In genomic region chr3:51842140-51842539, GRCm38 (mm10) we compare ENCODE assay signal across 21 mouse cellular contexts.
DNase-seq lines count a peak whose midpoint lies in the region; ATAC-seq and TF ChIP-seq lines count a peak whose summit lies in the region.
"Had no signal": no experiment of that assay in that cellular context is flagged by ENCODE, and none has a peak within 500 bp of the region (broad histone marks: within the 10 kb centered on the region; RNA-seq: fewer than 3 reads in every experiment).

No protein-coding gene starts in this region.

- H3K4me3 ChIP-seq in embryonic facial prominence, embryonic 12.5 days: no peak overlapping the region
- H3K4me3 ChIP-seq in embryonic facial prominence, embryonic 10.5 days: no peak overlapping the region
- no peak overlapping the region for H3K4me3 ChIP-seq in intestine, embryonic 14.5 days (ENCODE audit: low read depth, low read length)
- no peak overlapping the region for H3K4me3 ChIP-seq in intestine, postnatal 0 days (ENCODE audit: low read depth, low read length)
- H3K4me3 ChIP-seq: erythroblast, embryonic 14.5 days; heart, embryonic 10.5 days; lung, embryonic 15.5 days; megakaryocyte, embryonic 14.5 days; myocyte had no signal

- H3K27me3 ChIP-seq in embryonic facial prominence, embryonic 12.5 days: no peaks in the 10 kb centered on the region
- H3K27me3 ChIP-seq in embryonic facial prominence, embryonic 10.5 days (replicated peaks; ENCODE audit: low read depth, poor library complexity, severe bottlenecking): no peaks in the 10 kb centered on the region
- no peaks in the 10 kb centered on the region for H3K27me3 ChIP-seq in intestine, embryonic 14.5 days (replicated peaks; ENCODE audit: control insufficient read depth, insufficient read depth, low read length)
- no peaks in the 10 kb centered on the region for H3K27me3 ChIP-seq in intestine, postnatal 0 days (replicated peaks; ENCODE audit: control insufficient read depth, insufficient read depth, low read length)
- H3K27me3 ChIP-seq: lung, embryonic 15.5 days had no signal

- no peaks in the 10 kb centered on the region for H3K4me1 ChIP-seq in embryonic facial prominence, embryonic 12.5 days
- H3K4me1 ChIP-seq in embryonic facial prominence, embryonic 10.5 days: peaks cover 26% of the 10 kb centered on the region; the same call in 1 of the 2 replicates
- no peaks in the 10 kb centered on the region for H3K4me1 ChIP-seq in intestine, embryonic 14.5 days (replicated peaks; ENCODE audit: control insufficient read depth, insufficient read depth, low read length)
- no peaks in the 10 kb centered on the region; the same call in 1 of the 2 replicates for H3K4me1 ChIP-seq in intestine, postnatal 0 days (replicated peaks; ENCODE audit: control insufficient read depth, insufficient read depth, low read length)
- H3K4me1 ChIP-seq: megakaryocyte, embryonic 14.5 days had no signal

- 0 out of 2 replicates have a peak overlapping the region, but pooled peaks have one; percentile 6 for H3K27ac ChIP-seq in embryonic facial prominence, embryonic 12.5 days
- no peak overlapping the region for H3K27ac ChIP-seq in embryonic facial prominence, embryonic 10.5 days (replicated peaks)
- H3K27ac ChIP-seq in intestine, embryonic 14.5 days (ENCODE audit: low read depth): no peak overlapping the region
- H3K27ac ChIP-seq in intestine, postnatal 0 days (ENCODE audit: low read depth, low read length): no peak overlapping the region
- H3K27ac ChIP-seq: heart, embryonic 10.5 days; lung, embryonic 15.5 days had no signal

- no peak for TF ChIP-seq CTCF in intestine, postnatal 0 days (IDR thresholded peaks at IDR 0.05; ENCODE audit: low read depth)

- no peaks in the 10 kb centered on the region for H3K9me3 ChIP-seq in embryonic facial prominence, embryonic 12.5 days
- no peaks in the 10 kb centered on the region for H3K9me3 ChIP-seq in embryonic facial prominence, embryonic 10.5 days
- H3K9me3 ChIP-seq in intestine, embryonic 14.5 days (ENCODE audit: control insufficient read depth, low read length): no peaks in the 10 kb centered on the region
- no peaks in the 10 kb centered on the region for H3K9me3 ChIP-seq in intestine, postnatal 0 days (ENCODE audit: control insufficient read depth)
- H3K9me3 ChIP-seq: heart, embryonic 10.5 days; lung, embryonic 15.5 days had no signal

- H3K4me2 ChIP-seq in embryonic facial prominence, embryonic 12.5 days (replicated peaks): no peak overlapping the region
- no peak overlapping the region for H3K4me2 ChIP-seq in intestine, embryonic 14.5 days (ENCODE audit: low read length)
- no peak overlapping the region for H3K4me2 ChIP-seq in intestine, postnatal 0 days (replicated peaks; ENCODE audit: low read depth)
- H3K4me2 ChIP-seq: liver, embryonic 11.5 days; lung, embryonic 15.5 days had no signal

- no peak overlapping the region for H3K9ac ChIP-seq in embryonic facial prominence, embryonic 12.5 days
- H3K9ac ChIP-seq in intestine, embryonic 14.5 days (ENCODE audit: low read length): no peak overlapping the region
- H3K9ac ChIP-seq in intestine, postnatal 0 days (ENCODE audit: low read depth, low read length): no peak overlapping the region
- H3K9ac ChIP-seq: lung, embryonic 15.5 days had no signal

- no peaks in the 10 kb centered on the region; the same call in 1 of the 2 replicates for H3K36me3 ChIP-seq in embryonic facial prominence, embryonic 12.5 days
- no peaks in the 10 kb centered on the region for H3K36me3 ChIP-seq in embryonic facial prominence, embryonic 10.5 days (replicated peaks)
- no peaks in the 10 kb centered on the region for H3K36me3 ChIP-seq in intestine, embryonic 14.5 days (ENCODE audit: control insufficient read depth, insufficient read depth, low read length)
- no peaks in the 10 kb centered on the region for H3K36me3 ChIP-seq in intestine, postnatal 0 days (ENCODE audit: control insufficient read depth, insufficient read depth)
- H3K36me3 ChIP-seq: heart, embryonic 10.5 days; lung, embryonic 15.5 days had no signal

- no peak for ATAC-seq in embryonic facial prominence, embryonic 12.5 days (ENCODE audit: insufficient number of reproducible peaks, insufficient read depth, low FRiP score, low TSS enrichment)
- 0 out of 2 replicates have a peak, but pooled peaks have one; percentile 23 for ATAC-seq in intestine, embryonic 14.5 days (replicated peaks; ENCODE audit: low FRiP score, low TSS enrichment, low read depth)
- no peak for ATAC-seq in intestine, postnatal 0 days

- WGBS in embryonic facial prominence, embryonic 12.5 days: 78% methylated on average over 12 of the region's 12 CpGs
- WGBS in embryonic facial prominence, embryonic 10.5 days: 84% methylated on average over 12 of the region's 12 CpGs
- WGBS in intestine, embryonic 14.5 days: 87% methylated on average over 12 of the region's 12 CpGs
- 76% methylated on average over 12 of the region's 12 CpGs for WGBS in intestine, postnatal 0 days

- DNase-seq in embryonic facial prominence, embryonic 10.5 days (ENCODE audit: low spot score): no peak
- no peak for DNase-seq in intestine, embryonic 14.5 days (ENCODE audit: low spot score)
- DNase-seq in urinary bladder, adult 2 months (ENCODE audit: low spot score): peak; percentile 44
- no peak for DNase-seq in urinary bladder, postnatal 4 days (ENCODE audit: low spot score in 2 of 2)
- no peak for DNase-seq in testis, postnatal 10 days (ENCODE audit: low spot score)
- DNase-seq in layer of hippocampus, postnatal 14 days (ENCODE audit: low spot score in 2 of 2): no peak
- DNase-seq: adrenal gland, adult 8-10 months; cerebellum, adult 8-10 months; heart, postnatal 14 days; kidney, postnatal 14 days; layer of hippocampus, adult 9-11 months; right cerebral cortex, adult 18-20 months; thymus, adult 18-20 months had no signal
